Mouse (Mus musculus) hindbrain, embryonic 11.5 days (tissue): ENCODE measurements around the gene Abcb8. TPM values are rescaled to one million over a fixed set of nuclear protein-coding genes. Genes with fewer than 3 reads are reported as not detected.

Experiments
- ATAC-seq: fragments of 200-750 bp; cut with Nextera tagmentation; 2 replicates; pipeline ENCODE4 v1.8.0; 2017; ENCODE audit warnings: mild to moderate bottlenecking, moderate TSS enrichment, moderate library complexity; ENCODE audit not compliant: low FRiP score
- DNase-seq: peaks from one replicate; pipeline ENCODE4 v3.0.0-alpha.2; 2015; ENCODE audit warnings: low spot score
- H3K27ac ChIP-seq: fragments of 300-500 bp; sonication (generic); 2 replicates; pipeline ENCODE4 v1.5.1; 2014; ENCODE audit warnings: mild to moderate bottlenecking, low read depth, low read length
- H3K27me3 ChIP-seq: fragments of 300-500 bp; sonication (generic); 2 replicates; pipeline ENCODE4 v1.6.1; 2014; ENCODE audit warnings: mild to moderate bottlenecking, low read length, moderate library complexity, mixed read lengths; ENCODE audit not compliant: control insufficient read depth, insufficient read depth
- H3K36me3 ChIP-seq: fragments of 300-500 bp; sonication (generic); 2 replicates; pipeline ENCODE4 v1.6.1; 2014; ENCODE audit warnings: mild to moderate bottlenecking, low read length, moderate library complexity, mixed read lengths; ENCODE audit not compliant: control insufficient read depth, insufficient read depth
- H3K4me1 ChIP-seq: fragments of 300-500 bp; sonication (generic); replicated peaks from 2 replicates; pipeline ENCODE4 v1.6.1; 2014; ENCODE audit warnings: low read length, mixed read lengths; ENCODE audit not compliant: control insufficient read depth, insufficient read depth
- H3K4me2 ChIP-seq: fragments of 300-500 bp; sonication (generic); replicated peaks from 2 replicates; pipeline ENCODE4 v1.6.1; 2014; ENCODE audit warnings: mild to moderate bottlenecking, low read depth, low read length
- H3K4me3 ChIP-seq: fragments of 300-500 bp; sonication (generic); 2 replicates; pipeline ENCODE4 v1.5.1; 2014; ENCODE audit warnings: low read depth, low read length
- H3K9ac ChIP-seq: fragments of 300-500 bp; sonication (generic); 2 replicates; pipeline ENCODE4 v1.6.1; 2014; ENCODE audit warnings: low read depth, low read length
- H3K9me3 ChIP-seq: fragments of 300-500 bp; sonication (generic); 2 replicates; pipeline ENCODE4 v1.6.1; 2016; ENCODE audit warnings: low read length; ENCODE audit not compliant: control insufficient read depth
- WGBS: fragments of 180-500 bp; shearing (Covaris S2); extraction: QIAGEN DNeasy Blood & Tissue Kit; methylation state at CpG from one replicate; pipeline ENCODE4 v1.1.7; 2014; 5-methylcytosine and 5-hydroxymethylcytosine counted together
- polyA plus RNA-seq: library from polyadenylated mRNA; unstranded; fragments of >200 nt; fragmentation: Nextera tagmentation; extraction: Ambion mirVana; gene quantifications from 2 replicates; pipeline ENCODE4 v1.2.1, GENCODE M21; 2014

Abcb8 gene
- polyA plus RNA-seq, 1 experiment from 2014 or later, result 29.7 TPM

- peak overlapping the region; percentile 91 for H3K4me2 ChIP-seq
- H3K36me3 ChIP-seq, result no peaks in the 10 kb centered on the region; the same call in 1 of the 2 replicates
- peaks cover 9% of the 10 kb centered on the region for H3K4me1 ChIP-seq
- ATAC-seq (peak; percentile 1; the same call in 1 of the 2 replicates), DNase-seq (no peak)
- 55% methylated on average over 20 of the region's 20 CpGs for WGBS
- no peaks in the 10 kb centered on the region; the same call in 1 of the 2 replicates for H3K27me3 ChIP-seq
- H3K9ac ChIP-seq, result peak overlapping the region; percentile 96
- H3K27ac ChIP-seq, result peak overlapping the region; percentile 87
- H3K4me3 ChIP-seq, result peak overlapping the region; percentile 89
- H3K9me3 ChIP-seq, result no peaks in the 10 kb centered on the region
Observed at GRCm38 (mm10) chr5:24445428-24446080, 52.1 kb downstream of the Abcb8 start.

- no peak overlapping the region for H3K9ac ChIP-seq
- WGBS, result 89% methylated on average over 7 of the region's 7 CpGs
Observed at GRCm38 (mm10) chr5:24446630-24447029, 53.2 kb downstream of the Abcb8 start.

GRCm38 (mm10) chr5:24447624-24448298 lies 54.3 kb downstream of the Abcb8 start, which contains the start of gene Tmub1:
Gene Tmub1, minus strand, starts transcription at chr5:24447854.
- peak within 1 kb of the TSS; percentile 52 for H3K4me3 ChIP-seq
- no peaks in the 10 kb centered on the region; the same call in 1 of the 2 replicates for H3K27me3 ChIP-seq
- peak; percentile 87 for DNase-seq
- H3K9ac ChIP-seq, result peak within 1 kb of the TSS; percentile 65
- H3K4me1 ChIP-seq, result peaks cover 13% of the 10 kb centered on the region
- H3K36me3 ChIP-seq, result no peaks in the 10 kb centered on the region
- peak within 1 kb of the TSS; percentile 74 for H3K4me2 ChIP-seq
- H3K9me3 ChIP-seq, result no peaks in the 10 kb centered on the region
- 3% methylated on average over 32 of the region's 34 CpGs for WGBS
- peak within 1 kb of the TSS; percentile 18; the same call in 1 of the 2 replicates for H3K27ac ChIP-seq
- ATAC-seq, result peak; percentile 53

More at GRCm38 (mm10) chr5:24446630-24447029, 53.2 kb downstream of the Abcb8 start:
- Histone ChIP-seq H3K4me1 (peaks cover 13% of the 10 kb centered on the region), H3K9me3 (no peaks in the 10 kb centered on the region), H3K36me3 (no peaks in the 10 kb centered on the region), H3K4me3 (no peak overlapping the region; the same call in 1 of the 2 replicates), H3K4me2 (no peak overlapping the region), H3K27me3 (no peaks in the 10 kb centered on the region; the same call in 1 of the 2 replicates), H3K27ac (no peak overlapping the region)
- ATAC-seq (no peak), DNase-seq (no peak)

- ATAC-seq (peak; percentile 67), DNase-seq (peak; percentile 87)
- Histone ChIP-seq H3K9ac (peak overlapping the region; percentile 99), H3K4me2 (peak overlapping the region; percentile 94), H3K9me3 (no peaks in the 10 kb centered on the region), H3K36me3 (no peaks in the 10 kb centered on the region), H3K4me3 (peak overlapping the region; percentile 92), H3K4me1 (peaks cover 15% of the 10 kb centered on the region), H3K27me3 (no peaks in the 10 kb centered on the region; the same call in 1 of the 2 replicates), H3K27ac (peak overlapping the region; percentile 93)
- 4% methylated on average over 34 of the region's 66 CpGs for WGBS
Observed at GRCm38 (mm10) chr5:24451264-24452029, 58.0 kb downstream of the Abcb8 start.

GRCm38 (mm10) chr5:24452030-24452690 lies 58.7 kb downstream of the Abcb8 start, which contains the start of gene Agap3:
Gene Agap3, plus strand, starts transcription at chr5:24452177.
- ATAC-seq, result peak; percentile 7; the same call in 1 of the 2 replicates
- Histone ChIP-seq H3K4me2 (peak within 1 kb of the TSS; percentile 94), H3K9ac (peak within 1 kb of the TSS; percentile 99), H3K4me1 (peaks cover 15% of the 10 kb centered on the region), H3K36me3 (no peaks in the 10 kb centered on the region), H3K27me3 (no peaks in the 10 kb centered on the region; the same call in 1 of the 2 replicates), H3K4me3 (peak within 1 kb of the TSS; percentile 92), H3K9me3 (no peaks in the 10 kb centered on the region), H3K27ac (peak within 1 kb of the TSS; percentile 93)
- peak; percentile 64 for DNase-seq
- WGBS, result under 1% methylated on average over 39 of the region's 85 CpGs

GRCm38 (mm10) chr5:24452691-24453233 lies 59.3 kb downstream of the Abcb8 start:
- Histone ChIP-seq H3K27ac (peak overlapping the region; percentile 93), H3K27me3 (no peaks in the 10 kb centered on the region; the same call in 1 of the 2 replicates), H3K4me2 (peak overlapping the region; percentile 94), H3K9ac (peak overlapping the region; percentile 99), H3K9me3 (no peaks in the 10 kb centered on the region), H3K36me3 (no peaks in the 10 kb centered on the region), H3K4me3 (peak overlapping the region; percentile 92), H3K4me1 (peaks cover 15% of the 10 kb centered on the region)
- ATAC-seq (peak; percentile 25; the same call in 1 of the 2 replicates), DNase-seq (peak; percentile 50)
- under 1% methylated on average over 29 of the region's 29 CpGs for WGBS

- Histone ChIP-seq H3K27me3 (no peaks in the 10 kb centered on the region; the same call in 1 of the 2 replicates), H3K9ac (peak overlapping the region; percentile 99), H3K27ac (peak overlapping the region; percentile 93), H3K4me1 (peaks cover 15% of the 10 kb centered on the region), H3K4me3 (peak overlapping the region; percentile 92), H3K9me3 (no peaks in the 10 kb centered on the region), H3K36me3 (no peaks in the 10 kb centered on the region), H3K4me2 (peak overlapping the region; percentile 94)
- 7% methylated on average over 5 of the region's 5 CpGs for WGBS
- ATAC-seq (peak; percentile 12; the same call in 1 of the 2 replicates), DNase-seq (peak; percentile 49)
Observed at GRCm38 (mm10) chr5:24453283-24453984, 60.0 kb downstream of the Abcb8 start.
